Mouse (Mus musculus) hindbrain, embryonic 11.5 days (tissue): ENCODE measurements around the gene Mtfr1l. TPM values are rescaled to one million over a fixed set of nuclear protein-coding genes. Genes with fewer than 3 reads are reported as not detected.

Source experiments
- ATAC-seq: fragments of 200-750 bp; cut with Nextera tagmentation; 2 replicates; pipeline ENCODE4 v1.8.0; 2017; ENCODE audit warnings: mild to moderate bottlenecking, moderate TSS enrichment, moderate library complexity; ENCODE audit not compliant: low FRiP score
- DNase-seq: peaks from one replicate; pipeline ENCODE4 v3.0.0-alpha.2; 2015; ENCODE audit warnings: low spot score
- H3K27ac ChIP-seq: fragments of 300-500 bp; sonication (generic); 2 replicates; pipeline ENCODE4 v1.5.1; 2014; ENCODE audit warnings: mild to moderate bottlenecking, low read depth, low read length
- H3K27me3 ChIP-seq: fragments of 300-500 bp; sonication (generic); 2 replicates; pipeline ENCODE4 v1.6.1; 2014; ENCODE audit warnings: mild to moderate bottlenecking, low read length, moderate library complexity, mixed read lengths; ENCODE audit not compliant: control insufficient read depth, insufficient read depth
- H3K36me3 ChIP-seq: fragments of 300-500 bp; sonication (generic); 2 replicates; pipeline ENCODE4 v1.6.1; 2014; ENCODE audit warnings: mild to moderate bottlenecking, low read length, moderate library complexity, mixed read lengths; ENCODE audit not compliant: control insufficient read depth, insufficient read depth
- H3K4me1 ChIP-seq: fragments of 300-500 bp; sonication (generic); replicated peaks from 2 replicates; pipeline ENCODE4 v1.6.1; 2014; ENCODE audit warnings: low read length, mixed read lengths; ENCODE audit not compliant: control insufficient read depth, insufficient read depth
- H3K4me2 ChIP-seq: fragments of 300-500 bp; sonication (generic); replicated peaks from 2 replicates; pipeline ENCODE4 v1.6.1; 2014; ENCODE audit warnings: mild to moderate bottlenecking, low read depth, low read length
- H3K4me3 ChIP-seq: fragments of 300-500 bp; sonication (generic); 2 replicates; pipeline ENCODE4 v1.5.1; 2014; ENCODE audit warnings: low read depth, low read length
- H3K9ac ChIP-seq: fragments of 300-500 bp; sonication (generic); 2 replicates; pipeline ENCODE4 v1.6.1; 2014; ENCODE audit warnings: low read depth, low read length
- H3K9me3 ChIP-seq: fragments of 300-500 bp; sonication (generic); 2 replicates; pipeline ENCODE4 v1.6.1; 2016; ENCODE audit warnings: low read length; ENCODE audit not compliant: control insufficient read depth
- WGBS: fragments of 180-500 bp; shearing (Covaris S2); extraction: QIAGEN DNeasy Blood & Tissue Kit; methylation state at CpG from one replicate; pipeline ENCODE4 v1.1.7; 2014; 5-methylcytosine and 5-hydroxymethylcytosine counted together
- polyA plus RNA-seq: library from polyadenylated mRNA; unstranded; fragments of >200 nt; fragmentation: Nextera tagmentation; extraction: Ambion mirVana; gene quantifications from 2 replicates; pipeline ENCODE4 v1.2.1, GENCODE M21; 2014

Mtfr1l gene
- polyA plus RNA-seq, 1 experiment from 2014 or later: 136 TPM

DNA sequence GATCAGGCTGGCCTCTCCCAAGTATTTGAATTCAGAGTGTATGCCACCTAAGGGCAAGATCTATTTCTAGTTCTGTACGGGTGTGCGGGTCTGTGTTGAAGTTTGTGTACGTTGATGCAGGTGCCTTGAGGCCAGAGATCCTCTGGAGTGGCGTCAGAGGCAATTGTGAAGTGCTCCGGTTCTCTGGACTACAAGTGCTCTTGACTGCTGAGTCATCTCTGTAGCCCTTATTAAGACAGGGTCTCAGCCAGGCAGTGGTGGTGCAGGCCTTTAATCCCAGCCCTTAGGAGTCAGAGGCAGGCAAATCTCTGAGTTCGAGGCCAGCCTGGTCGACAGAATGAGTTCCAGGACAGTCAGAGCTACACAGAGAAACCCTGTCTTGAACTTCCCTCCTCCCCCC is 19.6 kb downstream of the Mtfr1l start:
- Histone ChIP-seq H3K4me2 (no peak overlapping the region), H3K9ac (no peak overlapping the region), H3K27ac (no peak overlapping the region), H3K4me1 (no peaks in the 10 kb centered on the region), H3K9me3 (no peaks in the 10 kb centered on the region), H3K36me3 (no peaks in the 10 kb centered on the region), H3K4me3 (no peak overlapping the region), H3K27me3 (no peaks in the 10 kb centered on the region)
- no peak for DNase-seq
- no peak for ATAC-seq
- WGBS: 89% methylated on average over 7 of the region's 7 CpGs

DNA sequence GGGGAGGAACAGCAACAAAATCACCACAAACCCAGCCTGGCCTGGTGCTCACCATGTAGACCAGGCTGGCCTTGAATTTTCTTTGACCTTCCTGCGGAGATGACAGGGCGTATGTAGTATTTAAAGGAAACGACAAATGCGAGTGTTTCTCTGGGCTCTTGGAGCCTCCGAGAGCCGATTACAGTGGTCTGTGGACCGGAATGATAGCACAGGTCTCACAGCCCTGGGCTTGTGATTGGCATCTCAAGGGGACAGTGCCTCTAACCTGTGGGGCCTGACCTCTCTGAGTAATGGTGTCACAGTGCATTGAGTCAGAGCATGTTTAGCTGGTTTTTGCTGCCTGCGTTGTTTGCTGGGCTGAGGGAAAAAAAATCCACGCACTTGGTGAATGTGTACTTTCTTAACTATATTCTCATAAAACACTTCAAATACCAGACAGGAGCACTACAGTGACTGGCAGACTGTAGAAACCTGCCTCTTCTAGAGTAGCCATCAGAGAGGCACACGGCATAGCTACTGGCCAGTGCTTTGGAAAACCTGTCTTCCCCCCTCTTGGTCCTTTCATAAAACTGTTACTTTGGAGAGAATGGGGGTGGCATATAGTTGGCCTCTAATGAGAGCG is 20.8 kb downstream of the Mtfr1l start:
- Histone ChIP-seq H3K36me3 (no peaks in the 10 kb centered on the region), H3K9ac (no peak overlapping the region), H3K4me1 (no peaks in the 10 kb centered on the region), H3K27me3 (no peaks in the 10 kb centered on the region), H3K4me3 (no peak overlapping the region), H3K4me2 (no peak overlapping the region), H3K9me3 (no peaks in the 10 kb centered on the region), H3K27ac (no peak overlapping the region)
- ATAC-seq (no peak), DNase-seq (no peak)
- 89% methylated on average over 11 of the region's 11 CpGs for WGBS

DNA sequence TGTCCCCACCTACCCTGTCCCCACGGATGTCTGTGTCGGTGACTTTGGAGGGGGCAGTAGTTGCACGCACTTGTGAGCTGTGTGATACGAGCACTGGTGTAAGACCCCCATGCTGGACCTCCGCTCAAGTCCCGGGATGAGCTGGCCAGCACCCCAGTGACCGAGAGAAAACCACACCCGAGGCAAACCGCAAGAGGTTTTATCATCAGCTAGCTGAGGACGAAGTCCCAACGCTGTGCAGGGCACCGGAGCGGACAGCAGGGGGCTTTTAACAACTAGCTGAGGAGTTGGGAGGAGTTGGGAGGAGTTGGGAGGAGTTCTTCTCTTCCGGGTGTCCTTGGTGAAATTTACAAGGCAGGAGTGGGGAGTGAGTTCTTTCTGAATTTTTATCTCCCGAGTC is 22.4 kb downstream of the Mtfr1l start:
- ATAC-seq (no peak), DNase-seq (peak; percentile 66)
- H3K27me3 ChIP-seq: no peaks in the 10 kb centered on the region
- H3K9me3 ChIP-seq: no peaks in the 10 kb centered on the region
- no peak overlapping the region for H3K27ac ChIP-seq
- no peak overlapping the region for H3K9ac ChIP-seq
- H3K4me2 ChIP-seq: peak overlapping the region; percentile 13; the same call in 1 of the 2 replicates
- 31% methylated on average over 15 of the region's 15 CpGs for WGBS
- H3K4me3 ChIP-seq: no peak overlapping the region
- H3K36me3 ChIP-seq: no peaks in the 10 kb centered on the region
- no peaks in the 10 kb centered on the region for H3K4me1 ChIP-seq

DNA sequence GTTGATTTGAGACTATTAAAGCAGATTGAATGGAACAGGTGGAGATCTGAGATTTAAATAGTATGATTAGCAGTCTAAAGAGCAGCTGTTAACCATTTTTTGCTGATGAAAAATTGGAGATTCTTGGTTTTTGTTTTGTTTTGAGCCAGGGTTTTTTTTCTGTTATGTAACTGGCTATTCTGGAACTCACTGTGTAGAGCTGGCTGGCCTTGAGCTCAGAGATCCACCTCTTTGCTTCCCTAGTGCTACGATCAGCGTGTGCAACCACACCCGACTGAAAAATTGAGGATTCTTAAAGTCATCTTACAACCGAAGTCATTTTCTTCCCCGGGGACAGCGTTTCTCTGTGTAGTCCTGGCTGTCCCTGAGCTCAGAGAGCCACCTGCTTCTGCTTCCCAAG is 23.5 kb downstream of the Mtfr1l start:
- no peaks in the 10 kb centered on the region for H3K4me1 ChIP-seq
- H3K27me3 ChIP-seq: no peaks in the 10 kb centered on the region
- DNase-seq (no peak), ATAC-seq (no peak)
- no peak overlapping the region for H3K9ac ChIP-seq
- no peaks in the 10 kb centered on the region for H3K36me3 ChIP-seq
- peak overlapping the region; percentile 86 for H3K4me2 ChIP-seq
- H3K27ac ChIP-seq: no peak overlapping the region
- H3K9me3 ChIP-seq: no peaks in the 10 kb centered on the region
- peak overlapping the region; percentile 59 for H3K4me3 ChIP-seq
- WGBS: 84% methylated on average over 6 of the region's 6 CpGs

DNA sequence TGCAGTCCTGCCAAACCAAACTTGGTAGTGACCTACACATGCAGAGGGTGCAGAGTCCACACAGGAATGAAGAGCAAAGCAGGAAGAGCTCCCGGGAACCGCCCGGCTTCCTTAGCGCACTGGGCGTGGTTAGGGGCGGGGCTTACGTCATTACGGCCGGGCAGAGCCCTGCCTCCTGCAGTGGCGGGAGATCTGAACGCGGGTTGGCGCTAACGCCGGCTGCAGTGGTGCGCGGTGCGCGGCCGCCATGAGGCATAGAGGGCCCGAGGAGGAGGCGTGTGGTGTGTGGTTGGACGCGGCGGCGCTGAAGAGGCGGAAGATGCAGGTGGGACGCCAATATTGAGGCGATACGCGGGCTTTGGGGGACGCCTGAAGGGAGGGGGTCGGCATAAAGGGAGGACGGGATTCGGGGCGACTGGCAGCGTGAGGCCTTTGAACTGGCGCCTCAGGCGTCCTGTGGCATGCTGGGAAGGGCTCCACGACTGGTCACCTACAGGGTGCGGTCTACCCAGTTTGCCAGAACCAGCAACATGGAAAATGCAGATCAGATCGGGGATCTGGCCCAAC is 24.3 kb downstream of the Mtfr1l start, which contains the start of gene Aunip:
TSS of gene Aunip (plus strand) at position 155 of the 567 bp plus-strand sequence.
- H3K4me2 ChIP-seq: peak within 1 kb of the TSS; percentile 86
- no peaks in the 10 kb centered on the region for H3K9me3 ChIP-seq
- peak; percentile 96 for ATAC-seq
- no peak within 1 kb of the TSS for H3K27ac ChIP-seq
- H3K9ac ChIP-seq: peak within 1 kb of the TSS; percentile 54; the same call in 1 of the 2 replicates
- H3K27me3 ChIP-seq: no peaks in the 10 kb centered on the region
- no peaks in the 10 kb centered on the region for H3K4me1 ChIP-seq
- peak within 1 kb of the TSS; percentile 59 for H3K4me3 ChIP-seq
- under 1% methylated on average over 42 of the region's 42 CpGs for WGBS
- H3K36me3 ChIP-seq: no peaks in the 10 kb centered on the region
- DNase-seq: peak; percentile 98

DNA sequence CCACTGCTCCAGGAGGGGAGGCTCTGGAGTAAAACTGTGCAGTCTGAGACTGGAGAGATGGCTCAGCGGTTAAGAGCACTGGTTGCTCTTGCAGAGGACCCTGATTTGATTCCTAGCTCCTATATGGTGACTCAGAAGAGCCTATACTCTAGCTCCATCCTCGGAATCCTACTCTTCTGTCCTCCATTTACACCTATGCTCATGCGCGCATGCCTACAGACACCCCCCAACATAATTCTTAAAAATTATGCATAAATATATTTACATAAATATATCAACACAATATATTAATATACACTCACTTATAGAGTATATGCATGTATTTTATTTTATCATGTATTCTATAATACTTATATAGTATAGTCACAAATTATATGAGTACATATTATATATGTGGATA is 24.8 kb downstream of the Mtfr1l start:
- H3K9ac ChIP-seq: no peak overlapping the region
- 75% methylated on average over 4 of the region's 4 CpGs for WGBS
- H3K27me3 ChIP-seq: no peaks in the 10 kb centered on the region
- H3K4me3 ChIP-seq: no peak overlapping the region
- H3K4me1 ChIP-seq: no peaks in the 10 kb centered on the region
- ATAC-seq (peak; percentile 46), DNase-seq (no peak)
- no peaks in the 10 kb centered on the region for H3K9me3 ChIP-seq
- no peak overlapping the region for H3K4me2 ChIP-seq
- H3K36me3 ChIP-seq: no peaks in the 10 kb centered on the region
- no peak overlapping the region for H3K27ac ChIP-seq

DNA sequence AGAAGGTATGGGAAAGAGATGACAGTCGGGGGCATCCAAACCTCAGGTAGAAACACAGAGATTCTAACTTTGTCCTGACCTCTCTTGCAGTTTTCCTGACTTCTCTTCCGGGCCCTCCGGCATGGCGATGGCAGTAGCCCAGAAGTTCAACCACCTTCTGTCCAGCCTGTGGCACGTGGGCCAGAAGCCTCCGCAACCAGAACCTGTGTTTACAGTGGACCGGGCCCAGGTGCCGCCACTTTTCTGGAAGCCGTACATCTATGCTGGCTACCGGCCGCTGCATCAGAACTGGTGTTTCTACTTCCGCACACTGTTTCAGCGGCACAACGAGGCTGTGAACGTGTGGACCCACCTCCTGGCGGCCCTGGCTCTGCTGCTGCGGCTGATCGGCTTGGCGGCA is 28.5 kb downstream of the Mtfr1l start:
- WGBS: 86% methylated on average over 19 of the region's 19 CpGs
- Histone ChIP-seq H3K27me3 (no peaks in the 10 kb centered on the region), H3K27ac (no peak overlapping the region), H3K4me1 (no peaks in the 10 kb centered on the region), H3K36me3 (no peaks in the 10 kb centered on the region), H3K4me2 (no peak overlapping the region), H3K4me3 (no peak overlapping the region), H3K9ac (no peak overlapping the region), H3K9me3 (no peaks in the 10 kb centered on the region)
- ATAC-seq (no peak), DNase-seq (no peak)

DNA sequence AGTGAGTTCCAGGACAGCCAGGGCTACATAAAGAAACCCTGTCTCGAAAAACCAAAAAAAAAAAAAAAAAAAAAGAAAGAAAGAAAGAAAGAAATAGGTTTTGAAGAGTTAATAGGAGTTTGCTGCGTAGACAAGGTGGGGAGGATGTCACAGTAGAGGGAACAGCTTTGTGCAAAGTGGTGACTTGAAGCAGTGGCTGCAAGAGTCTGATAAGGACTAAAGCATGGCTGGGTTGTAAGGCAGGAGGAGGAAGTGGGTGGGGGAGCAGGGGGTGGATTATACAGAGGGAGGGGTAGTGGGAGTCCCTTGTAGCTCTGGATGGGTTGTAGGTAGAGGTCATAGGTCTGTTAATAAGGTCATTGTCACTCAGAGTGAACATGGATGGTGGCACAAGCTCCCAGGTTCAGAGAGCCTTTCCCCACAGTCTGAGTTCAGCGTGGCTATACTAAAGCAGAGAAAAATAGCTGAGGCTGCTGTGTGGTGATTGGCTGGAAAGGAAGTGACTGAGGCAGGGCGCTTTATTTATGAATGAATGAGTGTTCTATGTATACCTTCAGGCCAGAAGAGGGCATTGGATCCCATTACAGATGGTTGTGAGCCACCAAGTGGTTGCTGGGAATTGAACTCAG is 29.1 kb downstream of the Mtfr1l start:
- Histone ChIP-seq H3K27me3 (no peaks in the 10 kb centered on the region), H3K4me2 (no peak overlapping the region), H3K27ac (no peak overlapping the region), H3K9me3 (no peaks in the 10 kb centered on the region), H3K4me1 (no peaks in the 10 kb centered on the region), H3K9ac (no peak overlapping the region), H3K36me3 (no peaks in the 10 kb centered on the region), H3K4me3 (no peak overlapping the region)
- no peak for DNase-seq
- no peak for ATAC-seq
- WGBS: 77% methylated on average over 3 of the region's 4 CpGs

DNA sequence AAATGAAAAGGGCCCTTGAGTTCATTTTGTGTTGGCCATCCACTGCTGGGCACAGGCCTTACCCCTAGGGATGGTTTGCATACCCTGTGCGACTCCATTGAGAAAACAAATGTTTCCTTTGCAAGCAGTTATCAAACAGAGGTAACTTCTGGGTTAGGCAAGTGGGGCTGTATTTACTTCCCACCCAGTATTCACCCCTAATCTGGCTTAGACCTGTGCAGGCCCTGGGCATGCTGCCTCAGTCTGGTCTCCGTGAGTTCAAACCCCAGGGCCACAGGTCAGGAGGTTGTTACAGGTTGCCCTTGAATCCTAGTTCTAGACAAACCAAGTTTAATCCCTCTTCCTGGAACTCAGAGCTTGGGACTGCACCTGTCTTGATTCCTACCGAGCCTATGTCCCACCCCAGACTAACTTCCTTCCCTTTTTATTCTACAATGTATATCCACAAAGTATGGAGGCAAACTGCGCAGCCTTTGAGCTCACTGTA is 29.8 kb downstream of the Mtfr1l start:
- no peaks in the 10 kb centered on the region for H3K36me3 ChIP-seq
- ATAC-seq (no peak), DNase-seq (no peak)
- no peaks in the 10 kb centered on the region for H3K4me1 ChIP-seq
- no peak overlapping the region for H3K27ac ChIP-seq
- H3K4me3 ChIP-seq: no peak overlapping the region
- 89% methylated on average over 4 of the region's 4 CpGs for WGBS
- H3K9me3 ChIP-seq: no peaks in the 10 kb centered on the region
- H3K4me2 ChIP-seq: no peak overlapping the region
- no peaks in the 10 kb centered on the region for H3K27me3 ChIP-seq
- H3K9ac ChIP-seq: no peak overlapping the region
